Mouse (Mus musculus) C2C12 (cell line): ENCODE results near the gene Adap1. TPM values are rescaled to one million over a fixed set of nuclear protein-coding genes. Genes with fewer than 3 reads are reported as not detected.

Source experiments
- H3K27me3 ChIP-seq: one replicate; pipeline ENCODE4 v1.6.1; 2011; ENCODE audit not compliant: control insufficient read depth, insufficient read depth, insufficient read length
- H3K36me3 ChIP-seq: one replicate; pipeline ENCODE4 v1.6.1; 2011; ENCODE audit not compliant: control insufficient read depth, insufficient read depth
- H3K4me3 ChIP-seq: one replicate; pipeline ENCODE4 v1.5.1; 2011; ENCODE audit warnings: mild to moderate bottlenecking, control low read depth; ENCODE audit not compliant: poor library complexity, insufficient read depth, severe bottlenecking
- H3K79me2 ChIP-seq: one replicate; pipeline ENCODE4 v1.6.1; 2011; ENCODE audit not compliant: control insufficient read depth, insufficient read depth
- H3K79me3 ChIP-seq: one replicate; pipeline ENCODE4 v1.6.1; 2011; ENCODE audit warnings: low read depth, control low read depth
- H3ac ChIP-seq: one replicate; pipeline ENCODE3; 2011; ENCODE audit warnings: low read depth; ENCODE audit not compliant: control insufficient read depth, insufficient read length
- CEBPB ChIP-seq: IDR thresholded peaks from one replicate; pipeline ENCODE4 v1.6.1; 2011; ENCODE audit warnings: low read depth, mild to moderate bottlenecking, control low read depth, moderate library complexity
- CTCF ChIP-seq: IDR thresholded peaks from one replicate; pipeline ENCODE4 v1.5.1; 2011; ENCODE audit not compliant: control insufficient read depth, insufficient read depth, insufficient read length
- FOSL1 ChIP-seq: IDR thresholded peaks from one replicate; pipeline ENCODE4 v1.8.0; 2011; ENCODE audit warnings: mild to moderate bottlenecking, low read length; ENCODE audit not compliant: poor library complexity, insufficient read depth, severe bottlenecking
- MAX ChIP-seq: IDR thresholded peaks from one replicate; pipeline ENCODE4 v1.6.1; 2011; ENCODE audit warnings: mild to moderate bottlenecking, control low read depth
- MYOD1 ChIP-seq: IDR thresholded peaks from one replicate; pipeline ENCODE4 v1.6.1; 2011; ENCODE audit warnings: low read depth; ENCODE audit not compliant: control insufficient read depth, insufficient read length
- MYOG ChIP-seq: IDR thresholded peaks from one replicate; pipeline ENCODE4 v1.6.1; 2011; ENCODE audit not compliant: control insufficient read depth, insufficient read length; ENCODE audit errors: extremely low read depth
- USF1 ChIP-seq: IDR thresholded peaks from one replicate; pipeline ENCODE4 v1.6.1; 2011; ENCODE audit warnings: low read depth, mild to moderate bottlenecking, control low read depth, moderate library complexity
- polyA plus RNA-seq: library from polyadenylated mRNA; unstranded; fragments of >200 nt; fragmentation: generic; extraction: Trizol; gene quantifications from one replicate; pipeline ENCODE4 v1.2.1, GENCODE M21; 2012; ENCODE audit warnings: missing spikeins

The Adap1 gene
- polyA plus RNA-seq, 1 experiment = 0.06 TPM

GRCm38 (mm10) chr5:139251736-139252080, 73.7 kb downstream of the Adap1 start:
- Histone ChIP-seq H3K36me3 (peaks cover 43% of the 10 kb centered on the region), H3K4me3 (no peak overlapping the region), H3ac (peak overlapping the region; percentile 71), H3K79me3 (peaks cover 39% of the 10 kb centered on the region), H3K79me2 (peaks cover 41% of the 10 kb centered on the region), H3K27me3 (no peaks in the 10 kb centered on the region)
- TF ChIP-seq FOSL1 = no peak
- no peak for TF ChIP-seq MYOG
- TF ChIP-seq CEBPB = no peak
- TF ChIP-seq USF1 = no peak
- no peak for TF ChIP-seq MAX
- TF ChIP-seq MYOD1 = no peak
- TF ChIP-seq CTCF = no peak

GRCm38 (mm10) chr5:139251279-139251678, 74.1 kb downstream of the Adap1 start:
- H3K27me3 ChIP-seq = no peaks in the 10 kb centered on the region
- H3K79me2 ChIP-seq = peaks cover 37% of the 10 kb centered on the region
- no peak overlapping the region for H3ac ChIP-seq
- H3K36me3 ChIP-seq = peaks cover 47% of the 10 kb centered on the region
- TF ChIP-seq USF1 = no peak
- no peak overlapping the region for H3K4me3 ChIP-seq
- peaks cover 35% of the 10 kb centered on the region for H3K79me3 ChIP-seq

- Histone ChIP-seq H3K27me3 (no peaks in the 10 kb centered on the region), H3K79me2 (peaks cover 13% of the 10 kb centered on the region), H3K79me3 (peaks cover 10% of the 10 kb centered on the region), H3ac (no peak overlapping the region), H3K36me3 (peaks cover 54% of the 10 kb centered on the region), H3K4me3 (no peak overlapping the region)
- no peak for TF ChIP-seq USF1
- TF ChIP-seq MYOD1 = no peak
- TF ChIP-seq CEBPB = no peak
- no peak for TF ChIP-seq MAX
- no peak for TF ChIP-seq FOSL1
- no peak for TF ChIP-seq MYOG
- TF ChIP-seq CTCF = no peak
These were observed 76.6 kb downstream of the Adap1 start for GRCm38 (mm10) chr5:139248846-139249245.

GRCm38 (mm10) chr5:139247767-139248166, 77.7 kb downstream of the Adap1 start:
- no peak overlapping the region for H3K4me3 ChIP-seq
- peaks cover 2% of the 10 kb centered on the region for H3K79me2 ChIP-seq
- H3K27me3 ChIP-seq = no peaks in the 10 kb centered on the region
- TF ChIP-seq MYOD1 = no peak
- no peak for TF ChIP-seq MAX
- TF ChIP-seq MYOG = no peak
- no peak for TF ChIP-seq CTCF
- H3K79me3 ChIP-seq = no peaks in the 10 kb centered on the region
- no peak overlapping the region for H3ac ChIP-seq
- H3K36me3 ChIP-seq = peaks cover 65% of the 10 kb centered on the region

- TF ChIP-seq USF1 = no peak
- no peak for TF ChIP-seq MYOD1
- TF ChIP-seq MAX = no peak
- no peak for TF ChIP-seq MYOG
- no peak for TF ChIP-seq CEBPB
- no peaks in the 10 kb centered on the region for H3K79me2 ChIP-seq
- peaks cover 77% of the 10 kb centered on the region for H3K36me3 ChIP-seq
- no peak overlapping the region for H3ac ChIP-seq
- no peaks in the 10 kb centered on the region for H3K79me3 ChIP-seq
- no peak overlapping the region for H3K4me3 ChIP-seq
- no peaks in the 10 kb centered on the region for H3K27me3 ChIP-seq
These were observed 82.0 kb downstream of the Adap1 start for GRCm38 (mm10) chr5:139243384-139243783.

- Histone ChIP-seq H3K4me3 (no peak overlapping the region), H3K79me3 (no peaks in the 10 kb centered on the region), H3ac (no peak overlapping the region), H3K79me2 (no peaks in the 10 kb centered on the region), H3K27me3 (no peaks in the 10 kb centered on the region), H3K36me3 (peaks cover 72% of the 10 kb centered on the region)
- TF ChIP-seq MYOG (no peak), FOSL1 (no peak), MYOD1 (no peak), CTCF (no peak), USF1 (no peak), MAX (no peak), CEBPB (no peak)
These were observed 84.2 kb downstream of the Adap1 start for GRCm38 (mm10) chr5:139241022-139241761.
